Mouse (Mus musculus) mouse embryonic stem cell (cell line): Measurements from ENCODE around the gene Rptor.

Source experiments
- in situ Hi-C, 2 experiments: fragments of 300-500 bp; cut with MboI; formaldehyde crosslinking; loops; 1 replicate in 1 of 2; 3 replicates in 1 of 2; pipeline ENCODE4 v1.14.3; 2019 to 2020; ENCODE audit warnings: low sequenced_read_pairs in 2 of 2, low pct_unique_long_range_greater_than_20kb in 1 of 2, mixed read lengths in 1 of 2; ENCODE audit not compliant: unreplicated experiment in 1 of 2

The Rptor gene

GRCm38 (mm10) chr11:119855999-119856398, 253.3 kb downstream of the Rptor start:
- in situ Hi-C loops, result no loop called here

GRCm38 (mm10) chr11:119862523-119863299, 260.0 kb downstream of the Rptor start:
- in situ Hi-C loops, result no loop called here

- in situ Hi-C loops, result no loop called here
Observed at GRCm38 (mm10) chr11:119863421-119863821, 260.7 kb downstream of the Rptor start.

GRCm38 (mm10) chr11:119866837-119867236, 264.1 kb downstream of the Rptor start:
- in situ Hi-C loops, result no loop called here

GRCm38 (mm10) chr11:119868138-119868537, 265.4 kb downstream of the Rptor start:
- in situ Hi-C loops, result no loop called here

GRCm38 (mm10) chr11:119868556-119868955, 265.9 kb downstream of the Rptor start:
- in situ Hi-C loops, result no loop called here

GRCm38 (mm10) chr11:119871141-119871540, 268.4 kb downstream of the Rptor start:
- in situ Hi-C loops, result no loop called here

- in situ Hi-C loops, result no loop called here
Observed at GRCm38 (mm10) chr11:119873643-119874042, 270.9 kb downstream of the Rptor start.

GRCm38 (mm10) chr11:119874841-119875240, 272.1 kb downstream of the Rptor start:
- in situ Hi-C loops, result no loop called here

GRCm38 (mm10) chr11:119875685-119876084, 273.0 kb downstream of the Rptor start:
- in situ Hi-C loops, result no loop called here

GRCm38 (mm10) chr11:119877124-119877523, 274.4 kb downstream of the Rptor start:
- in situ Hi-C loops, result no loop called here

- in situ Hi-C loops, result no loop called here
Observed at GRCm38 (mm10) chr11:119879573-119879972, 276.9 kb downstream of the Rptor start.

- in situ Hi-C loops, result no loop called here
Observed at GRCm38 (mm10) chr11:119883646-119884045, 280.9 kb downstream of the Rptor start.

GRCm38 (mm10) chr11:119889966-119890365, 287.3 kb downstream of the Rptor start:
- in situ Hi-C loops, result no loop called here

- in situ Hi-C loops, result no loop called here
Observed at GRCm38 (mm10) chr11:119891601-119892215, 289.0 kb downstream of the Rptor start.

- in situ Hi-C loops, result no loop called here
Observed at GRCm38 (mm10) chr11:119893667-119894236, 291.0 kb downstream of the Rptor start.

GRCm38 (mm10) chr11:119894634-119895033, 291.9 kb downstream of the Rptor start:
- in situ Hi-C loops, result no loop called here

GRCm38 (mm10) chr11:119897041-119897440, 294.3 kb downstream of the Rptor start:
- in situ Hi-C loops, result no loop called here

GRCm38 (mm10) chr11:119898976-119899375, 296.3 kb downstream of the Rptor start:
- in situ Hi-C loops, result no loop called here

GRCm38 (mm10) chr11:119901174-119901573, 298.5 kb downstream of the Rptor start:
- in situ Hi-C loops, result loop anchor here (10.0 kb wide), 2 partner anchors 386 to 396 kb away; no protein-coding TSS in a partner anchor
